Mouse (Mus musculus) erythroblast, adult 5-6 weeks (primary cell): ENCODE data around the gene Rab11fip3. TPM values are rescaled to one million over a fixed set of nuclear protein-coding genes. Genes with fewer than 3 reads are reported as not detected.
A peak's percentile ranks its signal among the peaks of the same experiment; 100 is the strongest.
"Not testable (repeated sequence)": the region's sequence is repeated elsewhere in the genome, so short reads cannot be mapped to it uniquely, and the experiment has no call there.

ENCODE experiments used
- ATAC-seq: replicated peaks from 2 replicates; pipeline ENCODE4 v1.8.0; 2016; ENCODE audit warnings: moderate number of reproducible peaks, mild to moderate bottlenecking, moderate TSS enrichment, inconsistent platforms; ENCODE audit not compliant: poor library complexity, low FRiP score, severe bottlenecking
- total RNA-seq, 2 experiments: library from RNA; stranded (forward) in 1 of 2; stranded (reverse) in 1 of 2; fragments of 150-400 nt in 1 of 2; fragments of 200-764, 138-1000 nt in 1 of 2; gene quantifications; 2 replicates each; pipeline versions ENCODE4 v1.2.3 to v1.2.4; 2015 to 2017; ENCODE audit warnings: low replicate concordance in 2 of 2

Gene Rab11fip3
- total RNA-seq (2015; ENCODE audit: low replicate concordance) (not detected in 2 replicates), total RNA-seq (2017; ENCODE audit: low replicate concordance) (0.17 and 0.42 TPM in 2 replicates)

- peak; percentile 82 for ATAC-seq
These were observed at the start of gene Rab11fip3 for GRCm38 (mm10) chr17:26068831-26069739. Rab11fip3 (minus strand) TSS chr17:26069555.

GRCm38 (mm10) chr17:26116503-26117258, 47.3 kb upstream of the Rab11fip3 start:
- no peak for ATAC-seq

- no peak for ATAC-seq
These were observed 46.7 kb upstream of the Rab11fip3 start for GRCm38 (mm10) chr17:26115956-26116487.

GRCm38 (mm10) chr17:26115205-26115898, 46.0 kb upstream of the Rab11fip3 start:
- ATAC-seq: 0 out of 2 replicates have a peak, but pooled peaks have one; percentile 32

- ATAC-seq: not testable (repeated sequence)
These were observed 45.1 kb upstream of the Rab11fip3 start for GRCm38 (mm10) chr17:26114461-26114860.

GRCm38 (mm10) chr17:26114061-26114460, 44.7 kb upstream of the Rab11fip3 start:
- ATAC-seq: no peak

GRCm38 (mm10) chr17:26113181-26113948, 44.0 kb upstream of the Rab11fip3 start, which contains the start of gene Tmem8:
Tmem8 (plus strand) TSS chr17:26113299.
- ATAC-seq: peak; percentile 86

GRCm38 (mm10) chr17:26112751-26113150, 43.4 kb upstream of the Rab11fip3 start:
- 0 out of 2 replicates have a peak, but pooled peaks have one; percentile 11 for ATAC-seq

- ATAC-seq: no peak
These were observed 42.4 kb upstream of the Rab11fip3 start for GRCm38 (mm10) chr17:26111722-26112121.

- no peak for ATAC-seq
These were observed 41.7 kb upstream of the Rab11fip3 start for GRCm38 (mm10) chr17:26111024-26111423.

- ATAC-seq: no peak
These were observed 40.8 kb upstream of the Rab11fip3 start for GRCm38 (mm10) chr17:26110156-26110555.

GRCm38 (mm10) chr17:26105619-26106018, 36.3 kb upstream of the Rab11fip3 start:
- no peak for ATAC-seq

- no peak for ATAC-seq
These were observed 32.1 kb upstream of the Rab11fip3 start for GRCm38 (mm10) chr17:26101478-26101877.

- ATAC-seq: no peak
These were observed 30.8 kb upstream of the Rab11fip3 start for GRCm38 (mm10) chr17:26100166-26100565.

- not testable (repeated sequence) for ATAC-seq
These were observed 30.0 kb upstream of the Rab11fip3 start for GRCm38 (mm10) chr17:26099316-26099715.

GRCm38 (mm10) chr17:26098461-26098860, 29.1 kb upstream of the Rab11fip3 start:
- ATAC-seq: no peak

GRCm38 (mm10) chr17:26095121-26095740, 25.9 kb upstream of the Rab11fip3 start, which contains the start of gene Nme4:
Nme4 (minus strand) TSS chr17:26095602.
- peak; percentile 61 for ATAC-seq

- no peak for ATAC-seq
These were observed 25.3 kb upstream of the Rab11fip3 start for GRCm38 (mm10) chr17:26094531-26095110.
